Mouse (Mus musculus) liver, postnatal 0 days (tissue): Measurements from ENCODE around the gene Eif4e. TPM values are rescaled to one million over a fixed set of nuclear protein-coding genes. Genes with fewer than 3 reads are reported as not detected.

Source experiments
- ATAC-seq: fragments of 200-750 bp; cut with Nextera tagmentation; 2 replicates; pipeline ENCODE4 v1.8.0; 2017; ENCODE audit warnings: mild to moderate bottlenecking, moderate library complexity
- DNase-seq: peaks from one replicate; pipeline ENCODE4 v3.0.0-alpha.2; 2016
- H3K27ac ChIP-seq: fragments of 300-500 bp; sonication (generic); 2 replicates; pipeline ENCODE4 v1.5.1; 2014; ENCODE audit warnings: antibody characterized with exemption, moderate library complexity, mild to moderate bottlenecking, low read depth
- H3K27me3 ChIP-seq: fragments of 300-500 bp; sonication (generic); 2 replicates; pipeline ENCODE4 v1.6.1; 2014; ENCODE audit warnings: low read length, control low read depth, mixed read lengths; ENCODE audit not compliant: insufficient read depth
- H3K36me3 ChIP-seq: fragments of 300-500 bp; sonication (generic); replicated peaks from 2 replicates; pipeline ENCODE4 v1.6.1; 2014; ENCODE audit warnings: mild to moderate bottlenecking, control low read depth, low read length, moderate library complexity, mixed read lengths; ENCODE audit not compliant: insufficient read depth
- H3K4me1 ChIP-seq: fragments of 300-500 bp; sonication (generic); 2 replicates; pipeline ENCODE4 v1.6.1; 2014; ENCODE audit warnings: antibody characterized with exemption, mild to moderate bottlenecking, control low read depth; ENCODE audit not compliant: insufficient read depth
- H3K4me2 ChIP-seq: fragments of 300-500 bp; sonication (generic); 2 replicates; pipeline ENCODE4 v1.6.1; 2014; ENCODE audit warnings: low read depth, mild to moderate bottlenecking, low read length, moderate library complexity, mixed read lengths
- H3K4me3 ChIP-seq: fragments of 300-500 bp; sonication (generic); 2 replicates; pipeline ENCODE4 v1.5.1; 2014; ENCODE audit warnings: low read depth, low read length
- H3K9ac ChIP-seq: fragments of 300-500 bp; sonication (generic); replicated peaks from 2 replicates; pipeline ENCODE4 v1.6.1; 2014; ENCODE audit warnings: mild to moderate bottlenecking, moderate library complexity
- H3K9me3 ChIP-seq: fragments of 300-500 bp; sonication (generic); 2 replicates; pipeline ENCODE4 v1.6.1; 2016; ENCODE audit warnings: mild to moderate bottlenecking, control low read depth, low read length, mixed read lengths
- CTCF ChIP-seq: sonication (generic); IDR thresholded peaks from 2 replicates; pipeline ENCODE4 v1.5.1; 2016; ENCODE audit warnings: antibody characterized with exemption, low read depth
- EP300 ChIP-seq: IDR thresholded peaks from 2 replicates; pipeline ENCODE4 v1.6.1; 2016; ENCODE audit warnings: antibody characterized with exemption, low read depth, mild to moderate bottlenecking
- WGBS: fragments of 180-500 bp; shearing (Covaris S2); extraction: QIAGEN DNeasy Blood & Tissue Kit; methylation state at CpG from one replicate; pipeline ENCODE4 v1.1.7; 2014; ENCODE audit not compliant: insufficient replicate concordance; 5-methylcytosine and 5-hydroxymethylcytosine counted together
- polyA plus RNA-seq: library from polyadenylated mRNA; unstranded; fragments of >200 nt; fragmentation: Nextera tagmentation; extraction: Ambion mirVana; gene quantifications from 2 replicates; pipeline ENCODE4 v1.2.1, GENCODE M21; 2015

Gene Eif4e
- polyA plus RNA-seq, 1 experiment from 2014 or later, result 98.3 TPM

DNA sequence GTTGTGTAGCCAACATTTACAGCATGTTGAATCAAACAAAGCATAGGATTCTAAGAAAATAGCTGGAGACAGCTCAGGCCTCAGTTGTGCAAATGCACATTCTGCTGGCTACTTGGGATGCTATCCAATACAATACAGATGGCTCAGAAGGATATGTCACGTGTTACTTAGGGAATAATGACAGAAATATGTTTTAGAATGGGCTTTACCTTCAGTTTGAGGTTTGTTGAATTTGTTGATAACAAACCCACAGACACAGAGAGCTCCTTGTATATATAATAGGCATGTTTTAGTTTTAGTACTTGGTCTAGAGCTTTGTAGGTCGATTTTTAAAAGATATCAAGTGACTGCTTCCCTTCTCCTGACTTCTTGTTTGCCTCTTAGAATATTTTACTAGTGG is 6.8 kb downstream of the Eif4e start:
- H3K27ac ChIP-seq, result 0 out of 2 replicates have a peak overlapping the region, but pooled peaks have one; percentile 12
- ATAC-seq (no peak), DNase-seq (no peak)
- H3K9me3 ChIP-seq, result no peaks in the 10 kb centered on the region
- H3K27me3 ChIP-seq, result no peaks in the 10 kb centered on the region
- WGBS, result 37% methylated on average over 2 of the region's 2 CpGs
- H3K4me3 ChIP-seq, result no peak overlapping the region
- H3K36me3 ChIP-seq, result 0 out of 2 replicates have a peak, but pooled peaks cover 2% of the 10 kb centered on the region
- H3K4me1 ChIP-seq, result peaks cover 44% of the 10 kb centered on the region
- no peak overlapping the region for H3K4me2 ChIP-seq
- TF ChIP-seq CTCF (no peak), EP300 (no peak)
- H3K9ac ChIP-seq, result no peak overlapping the region

DNA sequence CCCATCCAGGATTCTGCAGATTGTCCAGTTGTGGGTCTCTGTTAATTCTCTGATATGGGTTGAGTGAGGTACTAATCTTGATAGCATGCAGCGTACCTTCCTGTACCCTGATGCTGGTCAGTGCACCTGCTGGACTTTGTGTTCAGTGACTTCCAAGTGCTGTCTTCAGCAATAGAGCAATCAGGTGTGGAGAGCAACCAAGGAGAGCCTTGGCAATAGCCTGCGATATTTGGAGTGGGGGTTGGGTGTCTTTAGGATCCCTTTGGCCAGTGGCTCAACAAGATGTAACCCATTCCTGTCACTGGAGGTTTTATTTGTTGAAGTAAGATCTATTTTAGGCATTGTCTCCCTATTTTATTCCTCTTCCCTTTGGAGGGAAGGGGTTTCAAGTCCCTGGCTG is 10.1 kb downstream of the Eif4e start:
- peaks cover 25% of the 10 kb centered on the region for H3K4me1 ChIP-seq
- WGBS, result 91% methylated on average over 2 of the region's 2 CpGs
- ATAC-seq, result no peak
- no peak overlapping the region for H3K27ac ChIP-seq
- TF ChIP-seq CTCF (no peak), EP300 (no peak)
- 0 out of 2 replicates have a peak, but pooled peaks cover 2% of the 10 kb centered on the region for H3K36me3 ChIP-seq
- H3K4me2 ChIP-seq, result no peak overlapping the region
- H3K9me3 ChIP-seq, result no peaks in the 10 kb centered on the region
- DNase-seq, result no peak
- H3K9ac ChIP-seq, result no peak overlapping the region
- H3K4me3 ChIP-seq, result no peak overlapping the region
- no peaks in the 10 kb centered on the region for H3K27me3 ChIP-seq

DNA sequence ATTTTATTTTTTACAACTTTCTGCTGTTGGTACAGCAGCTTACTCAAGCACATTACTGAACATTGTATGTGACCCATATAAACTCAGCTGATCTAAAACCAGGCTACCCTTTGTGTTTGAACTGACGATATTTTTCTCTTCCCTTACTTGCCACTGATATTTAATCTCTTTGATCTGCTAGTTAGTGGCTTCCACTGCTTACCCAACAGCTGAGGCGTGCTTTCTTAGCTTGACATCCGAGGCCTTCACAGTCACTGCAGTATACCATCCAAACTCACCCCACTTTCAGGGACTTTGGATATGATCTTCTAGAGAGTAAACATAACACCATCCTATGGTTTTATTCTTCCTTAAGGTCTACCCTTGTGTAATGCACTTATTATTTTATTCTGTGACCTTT is 16.6 kb downstream of the Eif4e start:
- Histone ChIP-seq H3K4me2 (no peak overlapping the region), H3K36me3 (no peaks in the 10 kb centered on the region; the same call in 1 of the 2 replicates), H3K27me3 (no peaks in the 10 kb centered on the region), H3K27ac (no peak overlapping the region), H3K9me3 (no peaks in the 10 kb centered on the region), H3K9ac (no peak overlapping the region), H3K4me3 (no peak overlapping the region), H3K4me1 (peaks cover 6% of the 10 kb centered on the region; the same call in 1 of the 2 replicates)
- 43% methylated on average over 3 of the region's 3 CpGs for WGBS
- ATAC-seq (no peak), DNase-seq (no peak)
- TF ChIP-seq CTCF (no peak), EP300 (no peak)

DNA sequence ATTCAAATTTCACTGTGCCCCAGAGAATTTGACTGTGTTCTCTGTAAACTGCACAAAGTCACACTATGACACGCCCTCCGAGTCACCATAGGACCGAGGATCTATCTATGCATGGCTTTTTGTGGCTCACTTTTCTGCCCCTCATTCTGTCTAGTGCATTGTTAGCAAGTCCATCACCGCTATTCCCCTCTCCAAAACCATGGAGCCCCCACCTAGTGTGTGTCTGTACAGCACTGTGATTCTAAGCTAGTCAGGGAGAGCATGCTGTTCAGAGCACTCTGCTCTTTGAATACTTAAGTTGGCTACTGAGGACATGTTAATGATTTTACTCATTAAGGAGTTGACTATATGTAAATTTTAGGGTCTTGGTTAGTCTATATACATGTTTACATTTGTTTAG is 18.1 kb downstream of the Eif4e start:
- 0 out of 2 replicates have a peak, but pooled peaks cover 3% of the 10 kb centered on the region for H3K4me1 ChIP-seq
- no peak overlapping the region for H3K9ac ChIP-seq
- no peak overlapping the region for H3K4me3 ChIP-seq
- H3K27me3 ChIP-seq, result no peaks in the 10 kb centered on the region
- H3K4me2 ChIP-seq, result no peak overlapping the region
- H3K9me3 ChIP-seq, result no peaks in the 10 kb centered on the region
- no peak overlapping the region for H3K27ac ChIP-seq
- WGBS, result 83% methylated on average over 4 of the region's 4 CpGs
- H3K36me3 ChIP-seq, result no peaks in the 10 kb centered on the region; the same call in 1 of the 2 replicates
- ATAC-seq, result no peak
- no peak for DNase-seq
- TF ChIP-seq EP300, result no peak

DNA sequence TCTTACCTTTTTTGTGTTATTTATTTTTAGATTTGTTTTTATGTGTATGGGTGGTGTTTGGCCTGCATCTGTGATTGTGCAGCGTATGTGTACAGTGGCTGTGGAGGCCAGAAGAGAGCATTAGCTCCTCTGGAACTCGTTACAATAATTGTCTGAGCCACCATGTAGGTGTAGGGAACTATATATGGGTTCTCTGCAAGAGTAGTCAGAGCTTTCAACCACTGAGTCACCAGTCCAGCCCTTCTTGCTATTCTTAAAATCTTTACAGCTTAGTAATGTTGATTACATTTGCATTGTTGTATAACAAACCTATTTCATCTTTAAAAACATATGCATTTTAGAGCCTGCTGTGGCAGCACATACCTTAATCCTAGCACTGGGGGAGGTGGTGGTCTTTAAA is 20.7 kb downstream of the Eif4e start:
- Histone ChIP-seq H3K9ac (no peak overlapping the region), H3K27ac (no peak overlapping the region), H3K4me2 (no peak overlapping the region), H3K4me3 (no peak overlapping the region), H3K9me3 (no peaks in the 10 kb centered on the region), H3K36me3 (peaks cover 18% of the 10 kb centered on the region), H3K27me3 (no peaks in the 10 kb centered on the region), H3K4me1 (no peaks in the 10 kb centered on the region)
- DNase-seq (no peak), ATAC-seq (no peak)
- TF ChIP-seq CTCF (no peak), EP300 (no peak)
- 90% methylated on average over 2 of the region's 2 CpGs for WGBS

GRCm38 (mm10) chr3:138549045-138549444 is 23.1 kb downstream of the Eif4e start:
- DNase-seq (no peak), ATAC-seq (no peak)
- Histone ChIP-seq H3K4me1 (no peaks in the 10 kb centered on the region), H3K4me2 (no peak overlapping the region), H3K27ac (no peak overlapping the region), H3K9me3 (no peaks in the 10 kb centered on the region), H3K36me3 (peaks cover 27% of the 10 kb centered on the region), H3K4me3 (no peak overlapping the region), H3K9ac (no peak overlapping the region), H3K27me3 (no peaks in the 10 kb centered on the region)
- no peak for TF ChIP-seq CTCF
- TF ChIP-seq EP300, result no peak
- WGBS, result 85% methylated on average over 4 of the region's 4 CpGs
